Mouse (Mus musculus): Measurements from ENCODE around the gene Cnr1. TPM values are rescaled to one million over a fixed set of nuclear protein-coding genes. Genes with fewer than 3 reads are reported as not detected.

Gene Cnr1
- polyA plus RNA-seq, 1 experiment from 2014 or later: 6.5 TPM

GRCm38 (mm10) chr4:33915730-33916129, 8.7 kb upstream of the Cnr1 start:
- WGBS: 60% methylated on average over 5 of the region's 5 CpGs
- no peak overlapping the region for H3K4me2 ChIP-seq (replicated peaks)
- ATAC-seq (ENCODE audit: insufficient number of reproducible peaks, insufficient read depth, low FRiP score, low TSS enrichment): no peak

DNA sequence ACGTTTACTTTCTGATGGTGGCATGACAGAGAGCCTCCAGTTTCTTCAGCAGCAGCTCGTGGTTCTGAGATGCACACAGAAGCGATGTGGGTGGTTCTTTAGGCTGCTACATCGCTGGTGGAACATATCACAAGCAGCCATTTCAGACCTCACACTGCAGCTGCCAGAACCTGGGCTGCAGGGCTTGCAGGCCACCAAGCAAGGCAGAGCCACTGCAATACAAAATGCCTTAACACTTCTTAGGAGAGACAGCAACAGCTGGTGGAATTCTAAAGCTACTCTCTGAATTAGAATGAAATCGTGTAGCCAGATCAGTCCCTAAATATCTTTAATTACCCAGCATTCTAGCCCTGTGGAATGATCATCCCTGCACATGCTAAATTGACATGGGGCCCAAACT, 3.6 kb upstream of the Cnr1 start:
- H3K4me3 ChIP-seq: no peak overlapping the region
- H3K9ac ChIP-seq: no peak overlapping the region
- H3K36me3 ChIP-seq: no peaks in the 10 kb centered on the region
- no peak overlapping the region for H3K27ac ChIP-seq
- H3K27me3 ChIP-seq: peaks cover 4% of the 10 kb centered on the region; the same call in 1 of the 2 replicates
- no peaks in the 10 kb centered on the region for H3K9me3 ChIP-seq
- ATAC-seq (ENCODE audit: insufficient number of reproducible peaks, insufficient read depth, low FRiP score, low TSS enrichment): no peak
- no peak overlapping the region for H3K4me2 ChIP-seq (replicated peaks)
- peaks cover 7% of the 10 kb centered on the region for H3K4me1 ChIP-seq
- WGBS: 43% methylated on average over 5 of the region's 5 CpGs

More at GRCm38 (mm10) chr4:33915730-33916129, 8.7 kb upstream of the Cnr1 start:
- H3K9me3 ChIP-seq: no peaks in the 10 kb centered on the region
- H3K9ac ChIP-seq: no peak overlapping the region
- H3K4me1 ChIP-seq: no peaks in the 10 kb centered on the region
- no peak overlapping the region for H3K27ac ChIP-seq
- no peak overlapping the region for H3K4me3 ChIP-seq
- no peaks in the 10 kb centered on the region; the same call in 1 of the 2 replicates for H3K27me3 ChIP-seq
- H3K36me3 ChIP-seq: no peaks in the 10 kb centered on the region

GRCm38 (mm10) chr4:33923151-33923760, 1.1 kb upstream of the Cnr1 start:
- ATAC-seq (ENCODE audit: insufficient number of reproducible peaks, insufficient read depth, low FRiP score, low TSS enrichment): no peak
- Histone ChIP-seq H3K9me3 (no peaks in the 10 kb centered on the region), H3K4me1 (peaks cover 7% of the 10 kb centered on the region), H3K9ac (peak overlapping the region; percentile 70; the same call in 1 of the 2 replicates), H3K27ac (no peak overlapping the region; the same call in 1 of the 2 replicates), H3K4me3 (peak overlapping the region; percentile 64), H3K27me3 (peaks cover 9% of the 10 kb centered on the region; the same call in 1 of the 2 replicates), H3K36me3 (no peaks in the 10 kb centered on the region), H3K4me2 (replicated peaks) (peak overlapping the region; percentile 95)
- 2% methylated on average over 19 of the region's 19 CpGs for WGBS

GRCm38 (mm10) chr4:33923761-33924233, 596 bp upstream of the Cnr1 start:
- peak overlapping the region; percentile 64 for H3K4me3 ChIP-seq
- H3K4me1 ChIP-seq: peaks cover 7% of the 10 kb centered on the region
- H3K27ac ChIP-seq: peak overlapping the region; percentile 77
- peaks cover 9% of the 10 kb centered on the region; the same call in 1 of the 2 replicates for H3K27me3 ChIP-seq
- ATAC-seq (ENCODE audit: insufficient number of reproducible peaks, insufficient read depth, low FRiP score, low TSS enrichment): peak; percentile 48
- no peaks in the 10 kb centered on the region for H3K9me3 ChIP-seq
- no peaks in the 10 kb centered on the region for H3K36me3 ChIP-seq
- peak overlapping the region; percentile 70 for H3K9ac ChIP-seq
- peak overlapping the region; percentile 95 for H3K4me2 ChIP-seq (replicated peaks)
- WGBS: 0% methylated on average over 44 of the region's 55 CpGs

GRCm38 (mm10) chr4:33924889-33925245, 474 bp downstream of the Cnr1 start:
- Histone ChIP-seq H3K4me3 (peak overlapping the region; percentile 64), H3K9ac (peak overlapping the region; percentile 70), H3K27ac (peak overlapping the region; percentile 77), H3K4me1 (peaks cover 7% of the 10 kb centered on the region), H3K4me2 (replicated peaks) (peak overlapping the region; percentile 95), H3K9me3 (no peaks in the 10 kb centered on the region), H3K36me3 (no peaks in the 10 kb centered on the region), H3K27me3 (peaks cover 9% of the 10 kb centered on the region; the same call in 1 of the 2 replicates)
- 0% methylated on average over 24 of the region's 24 CpGs for WGBS
- ATAC-seq (ENCODE audit: insufficient number of reproducible peaks, insufficient read depth, low FRiP score, low TSS enrichment): peak; percentile 50

DNA sequence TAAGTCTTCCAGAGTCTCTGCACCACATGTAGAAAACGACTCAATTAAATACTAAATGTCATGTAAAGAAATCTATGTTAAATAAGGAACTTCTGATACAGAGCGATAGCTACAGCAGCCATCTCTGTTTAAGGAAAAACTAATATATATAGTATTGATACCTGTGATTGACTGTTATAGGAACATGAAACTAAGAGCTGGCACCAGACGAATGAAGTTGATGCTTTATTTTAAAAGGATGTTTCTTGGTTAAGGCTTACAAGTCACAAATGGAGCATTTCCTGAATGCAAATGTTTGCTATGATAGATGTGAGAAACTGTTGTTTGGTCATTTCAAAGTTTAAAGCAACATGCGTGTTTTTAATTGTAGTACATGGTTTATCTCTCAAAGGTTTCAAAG, 1.1 kb downstream of the Cnr1 start:
- WGBS: 52% methylated on average over 4 of the region's 4 CpGs
- Histone ChIP-seq H3K4me1 (peaks cover 7% of the 10 kb centered on the region), H3K4me2 (replicated peaks) (peak overlapping the region; percentile 95), H3K4me3 (peak overlapping the region; percentile 64), H3K27me3 (peaks cover 9% of the 10 kb centered on the region; the same call in 1 of the 2 replicates), H3K9ac (no peak overlapping the region), H3K27ac (no peak overlapping the region), H3K9me3 (no peaks in the 10 kb centered on the region), H3K36me3 (no peaks in the 10 kb centered on the region)
- ATAC-seq (ENCODE audit: insufficient number of reproducible peaks, insufficient read depth, low FRiP score, low TSS enrichment): no peak

DNA sequence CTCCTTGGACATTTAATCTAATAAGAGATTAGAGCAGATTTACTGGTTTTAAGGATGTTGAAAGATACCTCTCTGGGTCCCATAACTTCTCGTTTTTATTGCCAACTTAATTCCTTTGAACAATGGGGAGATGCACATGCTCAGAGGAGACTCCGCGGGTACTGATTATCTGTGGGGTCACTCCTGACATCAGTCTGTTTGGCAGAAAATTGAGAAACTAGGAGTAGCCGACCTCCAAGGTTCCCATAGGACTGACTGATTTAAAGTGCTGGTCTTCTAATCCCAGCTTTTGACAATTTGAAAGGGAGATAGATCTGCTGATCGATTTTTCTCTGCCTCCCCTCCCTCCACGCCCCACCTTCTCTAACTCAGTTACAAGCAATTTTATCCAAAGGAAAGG, 1.6 kb downstream of the Cnr1 start:
- Histone ChIP-seq H3K9ac (no peak overlapping the region), H3K36me3 (no peaks in the 10 kb centered on the region), H3K4me1 (peaks cover 7% of the 10 kb centered on the region), H3K27me3 (peaks cover 9% of the 10 kb centered on the region; the same call in 1 of the 2 replicates), H3K27ac (no peak overlapping the region), H3K4me2 (replicated peaks) (peak overlapping the region; percentile 21), H3K9me3 (no peaks in the 10 kb centered on the region), H3K4me3 (no peak overlapping the region)
- no peak for ATAC-seq (ENCODE audit: insufficient number of reproducible peaks, insufficient read depth, low FRiP score, low TSS enrichment)
- 44% methylated on average over 6 of the region's 6 CpGs for WGBS

DNA sequence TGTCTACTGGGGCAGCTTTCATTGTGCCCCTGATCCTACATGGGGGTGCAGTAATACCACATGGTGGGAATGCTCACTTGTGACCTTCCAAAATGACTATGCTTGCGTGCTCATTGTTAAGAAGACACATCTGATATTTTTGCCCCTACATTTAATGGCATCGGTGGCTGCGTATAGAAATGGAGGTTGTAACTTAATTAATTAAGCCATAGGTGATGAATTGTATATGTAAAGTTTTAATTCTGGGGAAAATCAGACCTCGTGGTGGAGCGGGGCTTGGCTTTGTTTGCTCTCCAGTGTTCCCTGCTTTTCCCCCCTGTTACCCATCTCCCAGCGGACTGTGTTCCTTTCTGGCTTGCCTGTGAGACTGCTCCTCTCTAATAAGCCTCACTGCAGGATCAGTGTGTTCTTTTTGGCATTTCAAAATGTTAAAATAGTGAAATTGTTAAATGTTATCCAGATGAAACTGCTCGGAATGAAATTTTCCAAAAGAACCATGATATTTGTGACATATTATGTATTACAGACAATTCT, 2.4 kb downstream of the Cnr1 start:
- 75% methylated on average over 7 of the region's 7 CpGs for WGBS
- no peak overlapping the region for H3K27ac ChIP-seq
- H3K4me3 ChIP-seq: 0 out of 2 replicates have a peak overlapping the region, but pooled peaks have one; percentile 5
- H3K27me3 ChIP-seq: peaks cover 9% of the 10 kb centered on the region; the same call in 1 of the 2 replicates
- ATAC-seq (ENCODE audit: insufficient number of reproducible peaks, insufficient read depth, low FRiP score, low TSS enrichment): no peak
- H3K36me3 ChIP-seq: no peaks in the 10 kb centered on the region
- H3K9ac ChIP-seq: no peak overlapping the region
- H3K4me1 ChIP-seq: peaks cover 7% of the 10 kb centered on the region
- H3K9me3 ChIP-seq: no peaks in the 10 kb centered on the region
- no peak overlapping the region; the same call in 1 of the 2 replicates for H3K4me2 ChIP-seq (replicated peaks)

DNA sequence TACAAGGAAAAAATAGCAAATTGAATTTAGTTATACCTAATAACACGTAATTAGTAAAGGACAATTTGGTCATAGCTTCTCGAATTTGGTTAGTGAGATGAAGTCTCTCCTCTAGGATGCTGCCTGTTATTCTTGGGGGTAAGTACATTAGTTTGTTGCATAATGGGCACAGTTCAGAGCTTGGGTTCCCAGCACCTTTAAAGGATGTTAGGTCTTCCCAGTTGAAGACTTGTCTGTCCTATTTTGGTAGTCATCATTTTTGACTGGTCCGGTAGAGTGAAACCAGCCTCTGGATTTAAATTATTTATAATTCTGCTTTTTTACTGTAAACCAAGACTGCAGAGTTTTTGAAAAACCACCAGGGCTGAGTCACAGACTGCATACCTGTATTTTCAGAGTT, 3.3 kb downstream of the Cnr1 start:
- H3K4me3 ChIP-seq: no peak overlapping the region
- H3K27me3 ChIP-seq: peaks cover 6% of the 10 kb centered on the region; the same call in 1 of the 2 replicates
- no peak overlapping the region for H3K9ac ChIP-seq
- no peak for ATAC-seq (ENCODE audit: insufficient number of reproducible peaks, insufficient read depth, low FRiP score, low TSS enrichment)
- H3K4me1 ChIP-seq: peaks cover 7% of the 10 kb centered on the region
- no peak overlapping the region for H3K27ac ChIP-seq
- H3K9me3 ChIP-seq: no peaks in the 10 kb centered on the region
- H3K4me2 ChIP-seq (replicated peaks): no peak overlapping the region
- WGBS: 87% methylated on average over 3 of the region's 3 CpGs
- H3K36me3 ChIP-seq: no peaks in the 10 kb centered on the region

DNA sequence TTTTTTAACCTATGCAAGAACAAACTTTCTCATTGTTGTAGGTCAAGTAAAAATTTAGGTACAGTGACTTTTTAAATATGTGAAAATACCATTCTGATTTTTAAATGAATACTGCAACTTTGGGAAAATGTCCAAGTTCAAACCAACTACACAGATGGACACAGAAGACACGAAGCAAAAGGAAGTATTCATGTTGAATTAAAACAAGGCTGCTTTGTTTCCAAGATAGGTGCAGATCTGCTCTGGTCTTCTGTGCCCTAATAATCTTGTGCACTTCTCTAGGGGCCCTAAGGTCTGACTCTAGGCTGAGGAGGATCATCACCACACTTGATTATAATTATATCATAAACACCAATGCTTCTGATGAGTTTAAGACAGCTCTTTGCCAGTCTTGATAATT, 4.1 kb downstream of the Cnr1 start:
- no peak for ATAC-seq (ENCODE audit: insufficient number of reproducible peaks, insufficient read depth, low FRiP score, low TSS enrichment)
- Histone ChIP-seq H3K36me3 (no peaks in the 10 kb centered on the region), H3K4me1 (peaks cover 4% of the 10 kb centered on the region), H3K27me3 (peaks cover 5% of the 10 kb centered on the region; the same call in 1 of the 2 replicates), H3K9ac (no peak overlapping the region), H3K9me3 (no peaks in the 10 kb centered on the region), H3K27ac (no peak overlapping the region), H3K4me3 (no peak overlapping the region), H3K4me2 (replicated peaks) (no peak overlapping the region)
- 36% methylated on average over 1 of the region's 1 CpGs for WGBS

- no peak overlapping the region for H3K9ac ChIP-seq
- H3K4me1 ChIP-seq: no peaks in the 10 kb centered on the region; the same call in 1 of the 2 replicates
- no peaks in the 10 kb centered on the region for H3K36me3 ChIP-seq
- no peak overlapping the region for H3K4me2 ChIP-seq (replicated peaks)
- H3K4me3 ChIP-seq: no peak overlapping the region
- H3K9me3 ChIP-seq: no peaks in the 10 kb centered on the region
- 72% methylated on average over 8 of the region's 8 CpGs for WGBS
- no peak for ATAC-seq (ENCODE audit: insufficient number of reproducible peaks, insufficient read depth, low FRiP score, low TSS enrichment)
- peaks cover 5% of the 10 kb centered on the region; the same call in 1 of the 2 replicates for H3K27me3 ChIP-seq
- no peak overlapping the region for H3K27ac ChIP-seq
Measured at GRCm38 (mm10) chr4:33931347-33931746, 7.0 kb downstream of the Cnr1 start.

- no peaks in the 10 kb centered on the region for H3K27me3 ChIP-seq
- WGBS: 47% methylated on average over 5 of the region's 5 CpGs
- H3K36me3 ChIP-seq: no peaks in the 10 kb centered on the region
- H3K9ac ChIP-seq: no peak overlapping the region
- no peaks in the 10 kb centered on the region for H3K9me3 ChIP-seq
- no peaks in the 10 kb centered on the region for H3K4me1 ChIP-seq
- H3K4me3 ChIP-seq: no peak overlapping the region
- ATAC-seq (ENCODE audit: insufficient number of reproducible peaks, insufficient read depth, low FRiP score, low TSS enrichment): no peak
- no peak overlapping the region for H3K4me2 ChIP-seq (replicated peaks)
- no peak overlapping the region for H3K27ac ChIP-seq
Measured at GRCm38 (mm10) chr4:33941557-33941956, 17.2 kb downstream of the Cnr1 start.

Data from embryonic facial prominence, embryonic 12.5 days (tissue).